Mouse (Mus musculus) lung, embryonic 14.5 days (tissue): ENCODE data around the gene Klre1. TPM values are rescaled to one million over a fixed set of nuclear protein-coding genes. Genes with fewer than 3 reads are reported as not detected.

Source experiments
- ATAC-seq: fragments of 200-750 bp; cut with Nextera tagmentation; 2 replicates; pipeline ENCODE4 v1.8.0; 2017; ENCODE audit warnings: mild to moderate bottlenecking, moderate TSS enrichment, moderate library complexity; ENCODE audit not compliant: insufficient read depth
- DNase-seq: peaks from one replicate; pipeline ENCODE4 v3.0.0-alpha.2; 2015
- H3K27ac ChIP-seq: fragments of 300-500 bp; sonication (generic); 2 replicates; pipeline ENCODE4 v1.5.1; 2014; ENCODE audit warnings: low read depth, mild to moderate bottlenecking, moderate library complexity
- H3K27me3 ChIP-seq: fragments of 300-500 bp; sonication (generic); 2 replicates; pipeline ENCODE4 v1.6.1; 2014; ENCODE audit warnings: low read length, control low read depth; ENCODE audit not compliant: insufficient read depth
- H3K36me3 ChIP-seq: fragments of 300-500 bp; sonication (generic); 2 replicates; pipeline ENCODE4 v1.6.1; 2014; ENCODE audit warnings: control low read depth; ENCODE audit not compliant: insufficient read depth
- H3K4me1 ChIP-seq: fragments of 300-500 bp; sonication (generic); 2 replicates; pipeline ENCODE4 v1.6.1; 2014; ENCODE audit warnings: antibody characterized with exemption, control low read depth; ENCODE audit not compliant: insufficient read depth
- H3K4me2 ChIP-seq: fragments of 300-500 bp; sonication (generic); 2 replicates; pipeline ENCODE4 v1.6.1; 2014; ENCODE audit warnings: mild to moderate bottlenecking
- H3K4me3 ChIP-seq: fragments of 300-500 bp; sonication (generic); 2 replicates; pipeline ENCODE4 v1.5.1; 2014; ENCODE audit warnings: low read depth, low read length
- H3K9ac ChIP-seq: fragments of 300-500 bp; sonication (generic); 2 replicates; pipeline ENCODE4 v1.6.1; 2014
- H3K9me3 ChIP-seq: fragments of 300-500 bp; sonication (generic); 2 replicates; pipeline ENCODE4 v1.6.1; 2016; ENCODE audit warnings: low read depth, low read length, control low read depth
- CTCF ChIP-seq: IDR thresholded peaks from 2 replicates; pipeline ENCODE4 v1.5.1; 2016; ENCODE audit warnings: antibody characterized with exemption, low read depth
- WGBS: fragments of 180-500 bp; shearing (Covaris S2); extraction: QIAGEN DNeasy Blood & Tissue Kit; methylation state at CpG from one replicate; pipeline ENCODE4 v1.1.7; 2014; 5-methylcytosine and 5-hydroxymethylcytosine counted together
- polyA plus RNA-seq: library from polyadenylated mRNA; unstranded; fragments of >200 nt; fragmentation: Nextera tagmentation; extraction: Ambion mirVana; gene quantifications from 2 replicates; pipeline ENCODE4 v1.2.1, GENCODE M21; 2014

Gene Klre1
- polyA plus RNA-seq, 1 experiment from 2014 or later = not detected

- peak overlapping the region; percentile 87 for H3K4me2 ChIP-seq
- H3K36me3 ChIP-seq = peaks cover 18% of the 10 kb centered on the region
- 36% methylated on average over 4 of the region's 4 CpGs for WGBS
- H3K9ac ChIP-seq = no peak overlapping the region
- H3K4me3 ChIP-seq = peak overlapping the region; percentile 81
- H3K27me3 ChIP-seq = no peaks in the 10 kb centered on the region
- ATAC-seq (0 out of 2 replicates have a peak, but pooled peaks have one; percentile 25), DNase-seq (no peak)
- no peaks in the 10 kb centered on the region for H3K9me3 ChIP-seq
- 0 out of 2 replicates have a peak, but pooled peaks cover 5% of the 10 kb centered on the region for H3K4me1 ChIP-seq
- no peak for TF ChIP-seq CTCF
- H3K27ac ChIP-seq = no peak overlapping the region
Observed at GRCm38 (mm10) chr6:129534627-129535190, 43.0 kb upstream of the Klre1 start.

- Histone ChIP-seq H3K9me3 (no peaks in the 10 kb centered on the region), H3K27me3 (no peaks in the 10 kb centered on the region), H3K9ac (no peak overlapping the region), H3K36me3 (peaks cover 26% of the 10 kb centered on the region), H3K4me3 (no peak overlapping the region), H3K4me2 (peak overlapping the region; percentile 87; the same call in 1 of the 2 replicates), H3K27ac (no peak overlapping the region), H3K4me1 (0 out of 2 replicates have a peak, but pooled peaks cover 5% of the 10 kb centered on the region)
- 56% methylated on average over 4 of the region's 4 CpGs for WGBS
- no peak for TF ChIP-seq CTCF
- no peak for ATAC-seq
- no peak for DNase-seq
Observed at GRCm38 (mm10) chr6:129535723-129536122, 42.0 kb upstream of the Klre1 start.

DNA sequence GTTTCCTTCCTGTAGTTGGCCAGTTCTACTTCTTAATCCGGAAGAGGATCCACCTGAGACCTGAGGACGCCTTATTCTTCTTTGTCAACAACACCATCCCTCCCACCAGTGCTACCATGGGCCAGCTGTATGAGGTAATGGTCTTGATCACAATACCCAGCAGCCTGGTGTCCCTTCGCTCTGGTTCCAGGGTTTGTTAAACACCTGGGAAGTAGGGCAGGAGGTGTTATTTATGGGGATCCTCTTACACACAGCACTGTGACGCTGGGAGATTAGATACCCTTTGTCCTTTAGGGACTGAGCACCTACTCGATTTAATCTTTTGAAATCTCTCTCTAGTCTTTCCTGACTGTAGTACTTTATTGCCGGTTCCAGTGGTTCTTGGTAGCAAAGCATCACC is 39.1 kb upstream of the Klre1 start:
- no peak for TF ChIP-seq CTCF
- DNase-seq = no peak
- Histone ChIP-seq H3K9me3 (no peaks in the 10 kb centered on the region), H3K4me2 (no peak overlapping the region), H3K4me3 (no peak overlapping the region), H3K36me3 (peaks cover 40% of the 10 kb centered on the region), H3K4me1 (0 out of 2 replicates have a peak, but pooled peaks cover 5% of the 10 kb centered on the region), H3K27ac (no peak overlapping the region), H3K9ac (no peak overlapping the region), H3K27me3 (no peaks in the 10 kb centered on the region)
- ATAC-seq = no peak
- WGBS = 79% methylated on average over 6 of the region's 6 CpGs

GRCm38 (mm10) chr6:129541931-129542330 is 35.8 kb upstream of the Klre1 start:
- 85% methylated on average over 9 of the region's 9 CpGs for WGBS
- Histone ChIP-seq H3K4me1 (no peaks in the 10 kb centered on the region), H3K9me3 (no peaks in the 10 kb centered on the region), H3K4me2 (no peak overlapping the region), H3K9ac (no peak overlapping the region), H3K27ac (no peak overlapping the region), H3K36me3 (peaks cover 40% of the 10 kb centered on the region), H3K4me3 (no peak overlapping the region), H3K27me3 (no peaks in the 10 kb centered on the region)
- TF ChIP-seq CTCF = no peak
- DNase-seq (no peak), ATAC-seq (no peak)

GRCm38 (mm10) chr6:129542540-129542939 is 35.2 kb upstream of the Klre1 start:
- ATAC-seq (no peak), DNase-seq (no peak)
- Histone ChIP-seq H3K27me3 (no peaks in the 10 kb centered on the region), H3K9me3 (no peaks in the 10 kb centered on the region), H3K36me3 (peaks cover 38% of the 10 kb centered on the region), H3K9ac (no peak overlapping the region), H3K27ac (no peak overlapping the region), H3K4me1 (no peaks in the 10 kb centered on the region), H3K4me2 (no peak overlapping the region), H3K4me3 (no peak overlapping the region)
- no peak for TF ChIP-seq CTCF
- WGBS = 88% methylated on average over 3 of the region's 3 CpGs

DNA sequence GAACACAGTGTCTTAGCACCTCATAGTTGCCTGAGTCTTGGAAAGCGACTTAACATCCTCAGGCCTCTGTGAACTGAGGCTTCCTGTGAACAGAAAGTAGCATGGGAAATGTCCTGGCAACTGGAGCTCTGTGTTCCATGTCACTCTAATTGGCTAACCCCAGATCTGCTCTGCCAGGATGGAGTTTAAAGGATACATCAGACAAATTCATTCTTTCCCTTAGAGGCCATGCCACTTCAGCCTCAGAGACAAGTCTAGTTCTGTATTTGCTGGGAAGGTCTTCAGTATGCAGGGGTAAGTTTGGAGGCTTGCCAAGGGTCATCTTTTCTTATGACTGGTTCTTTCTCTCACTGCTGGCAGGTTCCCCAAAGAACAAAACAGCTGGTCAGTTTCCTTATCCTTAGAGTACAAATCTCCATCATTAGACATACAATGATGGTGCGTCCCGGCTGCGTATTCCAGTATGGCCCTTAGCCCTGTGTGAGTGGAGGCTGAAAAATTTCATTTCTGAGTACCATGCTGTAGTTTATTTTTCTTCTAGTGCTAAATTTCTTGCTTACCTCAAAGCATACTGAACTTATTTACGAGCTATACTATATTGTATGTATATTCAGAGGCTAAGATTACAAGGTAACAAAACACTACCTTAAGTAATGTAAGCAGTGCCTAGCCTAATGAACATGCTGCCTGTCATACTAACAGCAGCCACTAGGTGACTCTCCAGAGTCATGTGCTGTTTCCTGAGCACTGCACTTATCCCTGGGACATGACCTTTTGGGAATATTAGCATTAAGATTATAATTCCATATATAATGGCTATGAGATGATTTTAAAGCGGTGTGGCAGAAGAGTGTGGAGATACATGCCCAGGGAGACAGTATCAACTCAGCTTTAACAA is 33.7 kb upstream of the Klre1 start:
- ATAC-seq = peak; percentile 80
- 53% methylated on average over 6 of the region's 6 CpGs for WGBS
- no peak overlapping the region for H3K27ac ChIP-seq

GRCm38 (mm10) chr6:129547277-129547676 is 30.4 kb upstream of the Klre1 start:
- Histone ChIP-seq H3K4me1 (no peaks in the 10 kb centered on the region), H3K36me3 (no peaks in the 10 kb centered on the region), H3K9me3 (no peaks in the 10 kb centered on the region), H3K4me2 (no peak overlapping the region), H3K4me3 (no peak overlapping the region), H3K27ac (no peak overlapping the region), H3K27me3 (no peaks in the 10 kb centered on the region), H3K9ac (no peak overlapping the region)
- ATAC-seq = no peak
- 68% methylated on average over 2 of the region's 2 CpGs for WGBS
- DNase-seq = no peak
- no peak for TF ChIP-seq CTCF

More for the DNA sequence above, 33.7 kb upstream of the Klre1 start:
- peak; percentile 85 for DNase-seq
- Histone ChIP-seq H3K4me3 (no peak overlapping the region), H3K9ac (no peak overlapping the region), H3K9me3 (no peaks in the 10 kb centered on the region), H3K36me3 (peaks cover 30% of the 10 kb centered on the region), H3K4me1 (no peaks in the 10 kb centered on the region), H3K4me2 (no peak overlapping the region), H3K27me3 (no peaks in the 10 kb centered on the region)
- peak; percentile 92 for TF ChIP-seq CTCF
